Comparison of ENCODE assay signal across 38 mouse cellular contexts in genomic region chr6:43312546-43312945, GRCm38 (mm10). TPM values are rescaled to one million over a fixed set of nuclear protein-coding genes. Genes with fewer than 3 reads are reported as not detected.
DNase-seq lines count a peak whose midpoint lies in the region; ATAC-seq lines count a peak whose summit lies in the region.
"Had no signal": no experiment of that assay in that cellular context is flagged by ENCODE, and none has a peak within 500 bp of the region (broad histone marks: within the 10 kb centered on the region; RNA-seq: fewer than 3 reads in every experiment).

No protein-coding gene starts in this region.

- peak overlapping the region; percentile 9; the same call in 1 of the 2 replicates for H3K27ac ChIP-seq in embryonic facial prominence, embryonic 14.5 days (replicated peaks; ENCODE audit: low read depth, low read length)
- H3K27ac ChIP-seq in embryonic facial prominence, embryonic 10.5 days (replicated peaks), result no peak overlapping the region
- H3K27ac ChIP-seq in kidney, embryonic 16.5 days (ENCODE audit: low read length), result peak overlapping the region; percentile 46; the same call in 1 of the 2 replicates
- peak overlapping the region; percentile 67 for H3K27ac ChIP-seq in embryonic facial prominence, embryonic 15.5 days (replicated peaks)
- peak overlapping the region; percentile 23; the same call in 1 of the 2 replicates for H3K27ac ChIP-seq in midbrain, embryonic 16.5 days (ENCODE audit: low read length)
- H3K27ac ChIP-seq: forebrain, embryonic 15.5 days; gastrocnemius, adult 2 months; hindbrain, embryonic 13.5 days; kidney, postnatal 0 days; lung, embryonic 15.5 days had no signal

- H3K4me2 ChIP-seq in embryonic facial prominence, embryonic 14.5 days (ENCODE audit: low read depth, low read length), result no peak overlapping the region
- H3K4me2 ChIP-seq in kidney, embryonic 16.5 days (replicated peaks; ENCODE audit: low read depth, low read length), result no peak overlapping the region
- no peak overlapping the region for H3K4me2 ChIP-seq in embryonic facial prominence, embryonic 15.5 days (replicated peaks)
- H3K4me2 ChIP-seq in midbrain, embryonic 16.5 days (ENCODE audit: low read length), result no peak overlapping the region
- H3K4me2 ChIP-seq: forebrain, embryonic 15.5 days; heart, embryonic 11.5 days; hindbrain, embryonic 13.5 days; lung, embryonic 15.5 days had no signal

- no peaks in the 10 kb centered on the region for H3K9me3 ChIP-seq in embryonic facial prominence, embryonic 14.5 days (ENCODE audit: control insufficient read depth, low read length)
- H3K9me3 ChIP-seq in embryonic facial prominence, embryonic 10.5 days, result no peaks in the 10 kb centered on the region
- no peaks in the 10 kb centered on the region for H3K9me3 ChIP-seq in kidney, embryonic 16.5 days (ENCODE audit: low read length)
- no peaks in the 10 kb centered on the region for H3K9me3 ChIP-seq in embryonic facial prominence, embryonic 15.5 days (replicated peaks)
- no peaks in the 10 kb centered on the region for H3K9me3 ChIP-seq in midbrain, embryonic 16.5 days (replicated peaks; ENCODE audit: control insufficient read depth, low read length, poor library complexity, severe bottlenecking)
- H3K9me3 ChIP-seq: forebrain, embryonic 15.5 days; hindbrain, embryonic 13.5 days; lung, embryonic 15.5 days had no signal

- H3K4me1 ChIP-seq in embryonic facial prominence, embryonic 14.5 days (ENCODE audit: control insufficient read depth, insufficient read depth, low read length), result no peaks in the 10 kb centered on the region
- H3K4me1 ChIP-seq in embryonic facial prominence, embryonic 10.5 days, result peaks cover 3% of the 10 kb centered on the region; the same call in 1 of the 2 replicates
- H3K4me1 ChIP-seq in kidney, embryonic 16.5 days (ENCODE audit: insufficient read depth, low read length), result peaks cover 8% of the 10 kb centered on the region; the same call in 1 of the 2 replicates
- peaks cover 5% of the 10 kb centered on the region; the same call in 1 of the 2 replicates for H3K4me1 ChIP-seq in embryonic facial prominence, embryonic 15.5 days
- 0 out of 2 replicates have a peak, but pooled peaks cover 4% of the 10 kb centered on the region for H3K4me1 ChIP-seq in midbrain, embryonic 16.5 days (ENCODE audit: control insufficient read depth, insufficient read depth, low read length)
- H3K4me1 ChIP-seq: forebrain, embryonic 15.5 days; hindbrain, embryonic 13.5 days had no signal

- H3K4me3 ChIP-seq in embryonic facial prominence, embryonic 14.5 days (ENCODE audit: low read depth, low read length), result no peak overlapping the region
- H3K4me3 ChIP-seq in embryonic facial prominence, embryonic 10.5 days, result no peak overlapping the region
- no peak overlapping the region for H3K4me3 ChIP-seq in kidney, embryonic 16.5 days (ENCODE audit: low read length)
- no peak overlapping the region for H3K4me3 ChIP-seq in embryonic facial prominence, embryonic 15.5 days (replicated peaks)
- H3K4me3 ChIP-seq in midbrain, embryonic 16.5 days (ENCODE audit: low read depth, low read length), result no peak overlapping the region
- H3K4me3 ChIP-seq: forebrain, embryonic 15.5 days; gastrocnemius, adult 2 months; hindbrain, embryonic 13.5 days; lung, embryonic 15.5 days had no signal

- no peaks in the 10 kb centered on the region for H3K36me3 ChIP-seq in embryonic facial prominence, embryonic 14.5 days (ENCODE audit: control insufficient read depth, insufficient read depth, low read length)
- H3K36me3 ChIP-seq in embryonic facial prominence, embryonic 10.5 days (replicated peaks), result no peaks in the 10 kb centered on the region
- H3K36me3 ChIP-seq in kidney, embryonic 16.5 days (ENCODE audit: insufficient read depth, low read length), result no peaks in the 10 kb centered on the region
- no peaks in the 10 kb centered on the region for H3K36me3 ChIP-seq in embryonic facial prominence, embryonic 15.5 days
- no peaks in the 10 kb centered on the region for H3K36me3 ChIP-seq in midbrain, embryonic 16.5 days (ENCODE audit: control insufficient read depth, insufficient read depth, low read length)
- H3K36me3 ChIP-seq: forebrain, embryonic 15.5 days; hindbrain, embryonic 13.5 days; lung, embryonic 15.5 days had no signal

- H3K27me3 ChIP-seq in embryonic facial prominence, embryonic 14.5 days (replicated peaks; ENCODE audit: control insufficient read depth, insufficient read depth, low read length), result no peaks in the 10 kb centered on the region
- H3K27me3 ChIP-seq in embryonic facial prominence, embryonic 10.5 days (replicated peaks; ENCODE audit: low read depth, poor library complexity, severe bottlenecking), result no peaks in the 10 kb centered on the region
- no peaks in the 10 kb centered on the region for H3K27me3 ChIP-seq in kidney, embryonic 16.5 days (ENCODE audit: insufficient read depth, low read length)
- no peaks in the 10 kb centered on the region for H3K27me3 ChIP-seq in embryonic facial prominence, embryonic 15.5 days
- no peaks in the 10 kb centered on the region for H3K27me3 ChIP-seq in midbrain, embryonic 16.5 days (ENCODE audit: control insufficient read depth, insufficient read depth, low read depth, low read length)
- H3K27me3 ChIP-seq: CH12.LX; forebrain, embryonic 15.5 days; hindbrain, embryonic 13.5 days; lung, embryonic 15.5 days had no signal

- ATAC-seq in embryonic facial prominence, embryonic 14.5 days (ENCODE audit: low read depth), result peak; percentile 64; the same call in 1 of the 2 replicates
- ATAC-seq in kidney, embryonic 16.5 days (ENCODE audit: low FRiP score, low TSS enrichment), result no peak
- ATAC-seq in embryonic facial prominence, embryonic 15.5 days (ENCODE audit: insufficient number of reproducible peaks, low FRiP score, low TSS enrichment, low read depth), result no peak
- no peak for ATAC-seq in midbrain, embryonic 16.5 days
- ATAC-seq: activated CD4-positive, CD25-positive, alpha-beta regulatory T cell, adult 4 months; intestine, embryonic 16.5 days had no signal

- DNase-seq in embryonic facial prominence, embryonic 14.5 days (ENCODE audit: low spot score), result peak; percentile 36
- no peak for DNase-seq in embryonic facial prominence, embryonic 10.5 days (ENCODE audit: low spot score)
- no peak for DNase-seq in kidney, postnatal 10 days
- DNase-seq in gastrocnemius, adult 8-10 months (ENCODE audit: low spot score in 2 of 2), result no peak
- no peak for DNase-seq in right cerebral cortex, postnatal 25 days
- DNase-seq: adrenal gland, adult 2 months; adrenal gland, postnatal 36 days; cerebellum, adult 18-20 months; cerebellum, postnatal 10 days; gastrocnemius, adult 2 months; heart, postnatal 36 days; layer of hippocampus, postnatal 36 days; left cerebral cortex, postnatal 4 days; spleen, adult 18-20 months; thymus, adult 2 months; thymus, postnatal 36 days had no signal

- H3K9ac ChIP-seq in embryonic facial prominence, embryonic 14.5 days (ENCODE audit: low read depth, low read length), result no peak overlapping the region
- H3K9ac ChIP-seq in kidney, embryonic 16.5 days (replicated peaks; ENCODE audit: low read length), result no peak overlapping the region
- H3K9ac ChIP-seq in embryonic facial prominence, embryonic 15.5 days, result no peak overlapping the region
- no peak overlapping the region for H3K9ac ChIP-seq in midbrain, embryonic 16.5 days (ENCODE audit: low read depth, low read length)
- H3K9ac ChIP-seq: forebrain, embryonic 15.5 days; hindbrain, embryonic 13.5 days; lung, embryonic 15.5 days had no signal

RNA-seq across cellular contexts. Expression of gene Nobox, which starts 3.2 kb away (rescaled TPM):
- not detected in 2 replicates for polyA plus RNA-seq in embryonic facial prominence, embryonic 14.5 days (2014; fragmentation: Nextera tagmentation; extraction: Ambion mirVana)
- not detected in 2 replicates for polyA plus RNA-seq in embryonic facial prominence, embryonic 10.5 days (2016; fragmentation: Nextera tagmentation; extraction: Ambion mirVana)
- 0.19 TPM in 1 of 2 replicates, not detected in the other for polyA plus RNA-seq in kidney, embryonic 16.5 days (2015; fragmentation: Nextera tagmentation; extraction: Ambion mirVana)
- polyA plus RNA-seq in embryonic facial prominence, embryonic 15.5 days (2015; fragmentation: Nextera tagmentation; extraction: Ambion mirVana), result not detected in 2 replicates
- not detected in 2 replicates for polyA plus RNA-seq in midbrain, embryonic 16.5 days (2015; fragmentation: Nextera tagmentation; extraction: Ambion mirVana)
- total RNA-seq in gastrocnemius, adult 8-10 months (2022), result not detected
- total RNA-seq: adrenal gland, adult 2 months; adrenal gland, postnatal 36 days; CH12.LX; common myeloid progenitor, adult 5-6 weeks; ES-E14; gastrocnemius, adult 2 months; granulocyte monocyte progenitor cell, adult 5-6 weeks; heart, postnatal 36 days; layer of hippocampus, postnatal 36 days; left cerebral cortex, postnatal 4 days; liver, adult 2 months; megakaryocyte progenitor cell, adult 5-6 weeks; neutrophil, adult 5-6 weeks had no signal
- polyA plus RNA-seq: activated CD4-positive, CD25-positive, alpha-beta regulatory T cell, adult 4 months; adrenal gland, adult 2 months; brain, embryonic 14.5 days; C2C12; forebrain, embryonic 15.5 days; heart, embryonic 11.5 days; hindbrain, embryonic 13.5 days; intestine, embryonic 16.5 days; kidney, postnatal 0 days; large intestine, adult 2 months; liver, embryonic 16.5 days; stomach, embryonic 16.5 days had no signal

RNA-seq across cellular contexts. Expression of gene Arhgef5, which starts 47.2 kb away (rescaled TPM):
- polyA plus RNA-seq in embryonic facial prominence, embryonic 14.5 days (2014; fragmentation: Nextera tagmentation; extraction: Ambion mirVana), result 9.8 TPM in 2 replicates
- polyA plus RNA-seq in embryonic facial prominence, embryonic 10.5 days (2016; fragmentation: Nextera tagmentation; extraction: Ambion mirVana), result 7.4 and 7.8 TPM in 2 replicates
- 17.0 and 19.2 TPM in 2 replicates for polyA plus RNA-seq in kidney, embryonic 16.5 days (2015; fragmentation: Nextera tagmentation; extraction: Ambion mirVana)
- polyA plus RNA-seq in embryonic facial prominence, embryonic 15.5 days (2015; fragmentation: Nextera tagmentation; extraction: Ambion mirVana), result 13.7 and 15.3 TPM in 2 replicates
- 2.4 and 2.5 TPM in 2 replicates for polyA plus RNA-seq in midbrain, embryonic 16.5 days (2015; fragmentation: Nextera tagmentation; extraction: Ambion mirVana)
- 1 to 10 TPM; 1.9 to 3.4 (median 2.7) TPM for total RNA-seq in gastrocnemius, adult 8-10 months (2022)
- total RNA-seq: CH12.LX had no signal
